Mouse (Mus musculus) brown adipose tissue, adult 24 weeks (tissue): Measurements from ENCODE around the gene Cspg5. TPM values are rescaled to one million over a fixed set of nuclear protein-coding genes. Genes with fewer than 3 reads are reported as not detected.

Experiments
- H3K27ac ChIP-seq: fragments of 200-500 bp; replicated peaks from 2 replicates; pipeline ENCODE4 v1.5.1; 2012; ENCODE audit warnings: low read depth, mild to moderate bottlenecking, low read length
- H3K4me1 ChIP-seq: fragments of 200-500 bp; 2 replicates; pipeline ENCODE4 v1.6.1; 2012; ENCODE audit warnings: low read length, mixed read lengths; ENCODE audit not compliant: control insufficient read depth, insufficient read depth, insufficient read length
- H3K4me3 ChIP-seq: fragments of 200-500 bp; 2 replicates; pipeline ENCODE4 v1.5.1; 2012; ENCODE audit warnings: low read depth, mild to moderate bottlenecking, low read length, moderate library complexity; ENCODE audit not compliant: insufficient read depth
- polyA plus RNA-seq: library from polyadenylated mRNA; stranded (reverse); fragments of >200 nt; gene quantifications from 2 replicates; pipeline ENCODE4 v1.2.4, GENCODE M21; 2012; ENCODE audit not compliant: missing spikeins, insufficient read depth, insufficient read length

Cspg5 gene
- polyA plus RNA-seq, 1 experiment: 1.1 TPM

DNA sequence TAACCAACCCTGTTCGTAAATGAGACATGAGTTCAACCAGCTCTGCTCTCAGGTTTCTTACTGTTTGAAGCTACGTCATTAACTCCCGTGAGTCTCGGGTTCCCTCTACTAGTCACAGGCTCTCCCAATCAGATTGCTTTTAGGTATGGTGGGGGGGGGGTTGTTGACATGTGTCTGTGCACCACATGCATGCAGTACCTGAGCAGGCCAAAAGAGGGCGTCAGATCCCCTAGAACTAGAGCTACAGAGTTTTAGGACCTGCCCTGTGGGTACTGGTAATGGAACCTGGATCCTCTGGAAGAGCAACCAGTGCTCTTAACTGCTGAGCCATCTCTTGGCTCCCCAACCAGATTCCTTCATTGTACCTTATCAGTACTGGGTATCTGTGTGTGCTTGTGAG lies 32.3 kb downstream of the Cspg5 start:
- no peak overlapping the region for H3K4me3 ChIP-seq

DNA sequence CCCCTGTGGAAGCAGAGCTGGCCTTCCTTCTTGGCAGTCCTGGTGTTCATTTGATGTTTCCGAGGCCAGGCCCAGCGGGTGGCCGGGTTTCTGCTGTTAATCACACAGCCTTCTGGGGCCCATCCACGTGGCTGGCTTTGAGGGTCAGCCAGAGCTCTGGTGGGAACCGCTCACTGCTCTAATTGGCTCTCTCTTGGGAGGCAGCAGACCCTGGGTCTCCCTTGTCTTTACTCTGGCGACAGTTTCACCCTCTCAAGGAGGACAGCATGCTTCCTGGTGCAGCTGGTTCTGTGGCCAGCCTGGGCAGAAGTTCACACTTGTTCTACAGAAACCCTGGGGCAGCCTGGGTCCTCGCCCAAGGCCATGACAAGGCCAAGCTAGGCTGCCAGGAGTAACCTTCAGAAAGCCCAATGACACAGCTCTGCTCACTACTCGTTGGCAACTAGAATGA lies 33.9 kb downstream of the Cspg5 start:
- Histone ChIP-seq H3K27ac (peak overlapping the region; percentile 70), H3K4me1 (peaks cover 2% of the 10 kb centered on the region), H3K4me3 (no peak overlapping the region)

More for the DNA sequence above, 32.3 kb downstream of the Cspg5 start:
- Histone ChIP-seq H3K27ac (no peak overlapping the region), H3K4me1 (no peaks in the 10 kb centered on the region; the same call in none of the 2 replicates)

DNA sequence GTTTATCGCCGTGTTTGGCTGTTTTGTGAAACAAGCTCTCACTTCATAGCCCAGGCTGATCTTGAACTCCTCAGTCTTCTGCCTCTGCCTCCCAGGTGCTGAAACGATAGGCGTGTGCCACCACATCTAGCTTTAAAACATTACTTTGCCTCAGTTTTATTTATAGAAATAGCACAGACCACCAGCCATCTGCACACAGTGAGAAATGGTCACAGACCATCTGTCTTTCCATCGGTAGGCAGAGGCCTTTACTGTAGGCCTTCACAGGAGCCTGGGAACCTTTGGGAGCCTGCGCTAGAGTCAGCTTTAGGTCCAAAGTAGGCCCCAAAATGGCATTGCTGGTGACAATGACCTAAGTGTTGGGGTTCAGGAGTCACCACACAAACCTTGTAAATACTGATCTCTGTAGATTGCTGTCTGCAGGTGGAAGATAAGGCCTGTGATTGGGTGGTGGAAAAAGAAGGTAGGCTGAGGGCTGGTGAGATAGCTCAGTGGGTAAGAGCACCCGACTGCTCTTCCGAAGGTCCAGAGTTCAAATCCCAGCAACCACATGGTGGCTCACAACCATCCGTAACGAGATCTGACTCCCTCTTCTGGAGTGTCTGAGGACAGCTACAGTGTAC lies 40.6 kb downstream of the Cspg5 start:
- H3K4me3 ChIP-seq: no peak overlapping the region
- H3K27ac ChIP-seq: no peak overlapping the region
- H3K4me1 ChIP-seq: peaks cover 2% of the 10 kb centered on the region; the same call in 1 of the 2 replicates

DNA sequence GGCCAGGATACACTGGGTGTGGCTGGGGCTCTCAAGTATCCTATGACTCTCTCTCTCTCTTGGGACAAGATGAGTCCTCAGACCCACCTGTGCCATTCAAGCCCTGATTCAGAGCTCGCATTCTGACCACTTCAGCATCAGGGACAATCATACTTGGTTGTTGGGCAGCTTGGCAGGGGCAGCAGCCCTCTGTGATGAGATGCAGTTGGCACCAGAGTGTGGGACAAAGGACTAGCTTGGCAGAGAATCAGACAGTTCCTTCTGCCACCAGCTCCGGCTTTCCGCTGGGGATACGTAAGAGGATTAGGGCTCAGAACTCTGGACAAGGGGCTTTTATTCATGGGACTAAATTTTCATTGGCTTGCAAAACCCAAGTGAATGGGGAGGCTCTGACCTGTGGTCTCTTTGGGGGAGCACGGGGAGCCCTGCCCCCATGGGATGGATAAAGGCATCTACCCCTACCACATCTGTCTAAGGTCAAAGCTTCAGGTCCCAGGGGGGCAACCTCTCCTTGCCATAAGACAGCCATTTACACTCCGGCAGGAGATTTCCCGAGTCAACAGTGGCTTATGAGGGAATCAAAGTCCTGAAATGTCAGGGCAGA lies 43.8 kb downstream of the Cspg5 start:
- Histone ChIP-seq H3K4me1 (no peaks in the 10 kb centered on the region), H3K27ac (no peak overlapping the region), H3K4me3 (no peak overlapping the region)

DNA sequence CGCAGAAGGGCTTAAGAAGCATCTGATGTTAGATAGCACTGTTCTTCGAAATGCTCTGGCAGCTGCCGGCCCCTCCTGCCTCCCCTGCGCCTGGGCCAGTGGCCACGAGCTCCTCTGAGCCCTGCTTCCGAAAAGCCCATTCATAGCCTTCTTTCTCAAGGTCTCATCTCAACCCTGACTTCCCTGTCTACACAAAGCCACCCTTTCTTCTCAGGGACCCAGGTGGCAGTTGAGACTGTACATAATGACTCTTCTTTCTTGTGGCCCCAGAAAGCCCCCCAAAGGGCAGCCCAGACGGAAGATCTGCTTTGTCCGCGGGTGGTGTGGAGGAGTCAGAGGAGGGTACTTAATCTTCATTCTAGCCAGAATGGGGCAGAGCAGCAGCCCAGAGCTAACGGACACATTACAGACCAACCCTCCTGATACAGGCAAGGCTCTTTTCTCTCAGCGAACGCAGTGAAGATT lies 49.7 kb downstream of the Cspg5 start:
- no peak overlapping the region for H3K27ac ChIP-seq
- no peak overlapping the region for H3K4me3 ChIP-seq
- no peaks in the 10 kb centered on the region for H3K4me1 ChIP-seq

DNA sequence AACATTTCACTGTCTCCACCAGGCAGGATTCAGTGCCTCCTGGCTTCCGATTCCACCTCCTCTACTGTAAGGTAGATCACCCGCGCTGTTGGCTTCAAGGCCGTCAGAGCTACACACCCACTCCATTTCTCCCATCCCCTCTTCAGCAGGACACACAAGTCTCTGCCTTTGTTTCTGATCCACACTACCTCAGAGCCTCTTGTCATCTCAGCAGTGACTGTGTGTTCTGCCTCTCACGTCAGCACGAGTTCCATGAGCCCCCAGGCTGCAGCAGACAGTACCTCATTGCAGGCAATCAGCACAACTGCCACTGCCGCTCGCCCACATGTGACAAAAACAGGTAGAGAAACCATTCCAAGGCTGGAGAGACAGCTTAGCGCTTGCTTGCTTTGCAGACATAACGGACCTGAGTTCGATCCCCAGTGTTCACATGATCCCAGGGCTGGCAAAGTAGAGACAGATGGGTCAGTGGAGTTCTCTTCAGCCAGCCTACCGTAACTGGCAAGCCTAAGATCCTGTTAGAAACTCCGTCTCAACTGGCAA lies 50.4 kb downstream of the Cspg5 start:
- no peak overlapping the region for H3K27ac ChIP-seq
- H3K4me3 ChIP-seq: no peak overlapping the region
- no peaks in the 10 kb centered on the region for H3K4me1 ChIP-seq

DNA sequence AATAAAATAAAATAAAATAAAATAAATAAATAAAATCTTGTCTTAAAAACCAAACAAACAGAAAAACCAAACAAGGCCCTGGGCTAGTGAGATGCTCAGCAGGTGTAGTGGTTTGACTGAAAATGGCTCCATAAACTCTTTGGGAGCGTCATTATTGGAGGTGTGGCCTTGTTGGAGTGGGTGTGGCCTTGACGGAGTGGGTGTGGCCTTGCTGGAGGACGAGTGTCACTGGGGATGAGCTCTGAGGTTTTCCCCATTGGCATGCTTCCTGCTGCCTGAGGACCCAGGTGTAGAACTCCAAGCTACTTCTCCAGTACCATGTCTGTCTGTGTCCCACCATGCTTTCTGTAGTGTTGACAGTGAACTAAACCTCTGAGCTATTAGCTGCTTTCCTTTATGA lies 51.2 kb downstream of the Cspg5 start:
- Histone ChIP-seq H3K4me3 (no peak overlapping the region), H3K27ac (no peak overlapping the region), H3K4me1 (no peaks in the 10 kb centered on the region)

DNA sequence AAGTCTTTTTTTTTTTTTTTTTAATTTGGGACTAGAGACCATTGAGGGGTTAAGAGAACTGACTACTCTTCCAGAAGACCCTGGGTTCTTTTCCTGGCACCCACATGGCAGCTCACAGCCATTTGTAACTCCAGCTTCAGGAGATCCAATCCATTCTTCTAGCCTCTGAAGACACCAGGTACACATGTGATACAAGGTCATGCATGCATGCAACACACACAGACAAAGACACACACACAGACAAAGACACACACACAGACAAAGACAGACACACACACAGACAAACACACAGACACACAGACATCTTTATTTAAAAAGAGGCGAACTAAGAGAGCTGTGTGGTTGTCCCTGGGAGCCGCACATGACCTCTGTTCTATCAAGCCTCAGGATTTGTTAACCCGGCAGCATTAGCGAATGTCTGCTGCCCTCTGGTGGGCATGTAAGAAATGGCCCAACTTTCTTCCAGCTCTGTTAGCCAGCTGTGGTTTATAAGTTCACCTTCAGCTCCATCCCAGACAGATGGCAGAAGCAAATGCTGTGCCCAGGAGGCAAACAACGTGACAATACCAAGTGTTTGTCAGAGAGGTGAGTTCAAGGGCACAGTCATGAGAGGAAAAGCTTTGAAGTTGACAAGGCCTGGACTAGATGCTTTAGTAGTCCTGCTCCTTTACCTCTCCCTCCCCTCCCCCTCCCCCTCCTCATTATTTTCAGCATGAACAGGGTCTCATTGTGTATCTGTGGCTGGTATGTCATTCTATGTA lies 53.5 kb downstream of the Cspg5 start:
- Histone ChIP-seq H3K27ac (no peak overlapping the region), H3K4me1 (no peaks in the 10 kb centered on the region), H3K4me3 (no peak overlapping the region)

DNA sequence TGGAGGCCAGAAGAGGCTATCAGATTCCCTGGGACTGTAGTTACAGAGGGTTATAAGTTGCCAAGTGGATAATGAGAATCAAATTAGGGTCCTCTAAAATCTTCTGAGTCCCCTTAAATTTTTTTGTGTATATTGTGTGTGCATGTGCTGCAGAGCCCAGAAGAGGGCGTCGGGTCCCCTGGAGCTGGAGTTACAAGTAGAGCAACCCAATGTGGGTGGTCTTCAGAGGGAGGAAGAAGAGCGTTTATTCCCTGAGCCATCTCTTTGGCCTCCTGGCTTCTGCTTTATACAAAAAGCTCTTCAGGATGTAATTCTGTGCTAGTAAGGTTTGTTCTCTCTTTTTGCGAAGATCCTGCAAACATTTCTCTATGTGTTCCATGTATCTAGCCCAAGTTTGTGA lies 60.9 kb downstream of the Cspg5 start:
- Histone ChIP-seq H3K4me3 (peak overlapping the region; percentile 90), H3K27ac (peak overlapping the region; percentile 36), H3K4me1 (peaks cover 2% of the 10 kb centered on the region; the same call in 1 of the 2 replicates)

DNA sequence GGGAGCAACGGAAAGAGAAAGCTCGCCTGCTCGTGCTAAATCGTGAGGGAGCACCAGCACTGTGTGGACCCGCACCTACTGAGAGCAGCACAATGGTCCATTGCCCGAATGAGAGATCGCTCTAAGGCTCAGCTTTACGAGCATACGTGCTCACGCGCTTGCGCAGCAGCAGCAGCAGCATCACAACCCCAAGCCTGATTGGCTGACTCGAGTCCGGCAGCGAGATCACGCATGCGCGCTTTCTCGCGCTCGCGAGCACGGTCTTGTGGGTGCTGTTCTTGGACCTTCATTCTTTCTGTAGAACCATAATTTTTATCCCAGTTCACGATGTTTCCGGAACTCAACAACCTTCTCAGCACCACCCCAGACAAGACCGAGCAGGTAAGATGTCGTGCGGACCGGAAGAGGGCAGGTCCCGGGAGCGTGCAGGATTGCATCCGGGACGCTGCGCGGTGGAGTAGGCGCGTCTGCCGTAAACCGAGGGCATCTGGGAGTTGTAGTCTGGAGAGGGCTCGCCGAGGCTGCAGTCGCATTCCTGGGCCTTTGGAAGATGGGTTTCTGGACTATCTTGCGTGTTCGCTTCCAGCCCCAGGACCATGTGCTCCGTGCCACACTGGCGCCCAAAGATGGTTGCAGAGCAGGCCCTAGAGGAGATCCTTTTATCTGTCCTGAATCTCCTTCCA lies 61.5 kb downstream of the Cspg5 start, which contains the start of gene Elp6:
Gene Elp6 (plus strand): TSS at position 205 of the 683 bp plus-strand sequence.
- peaks cover 2% of the 10 kb centered on the region; the same call in 1 of the 2 replicates for H3K4me1 ChIP-seq
- H3K27ac ChIP-seq: peak within 1 kb of the TSS; percentile 89
- H3K4me3 ChIP-seq: peak within 1 kb of the TSS; percentile 90

DNA sequence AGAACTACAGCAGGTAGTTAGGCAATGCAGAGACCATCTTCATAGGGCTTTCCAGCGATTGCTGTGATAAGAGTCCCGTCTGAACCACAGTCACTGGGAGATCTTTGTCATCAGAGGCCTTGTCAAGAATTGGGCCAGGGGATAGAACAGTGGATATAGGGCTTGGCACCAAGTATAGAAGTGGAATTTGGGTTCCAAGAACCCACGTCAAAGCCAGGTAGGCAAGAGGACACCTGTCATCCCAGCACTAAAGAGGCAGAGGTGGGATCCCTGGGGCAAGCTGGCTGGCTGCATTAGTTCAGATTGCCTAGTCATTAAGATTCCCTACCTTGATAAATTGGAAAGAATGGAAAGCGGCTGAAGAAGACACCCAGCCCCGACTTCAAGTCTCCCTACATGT lies 62.8 kb downstream of the Cspg5 start:
- H3K4me3 ChIP-seq: 0 out of 2 replicates have a peak overlapping the region, but pooled peaks have one; percentile 9
- H3K27ac ChIP-seq: no peak overlapping the region; the same call in 1 of the 2 replicates
- H3K4me1 ChIP-seq: peaks cover 2% of the 10 kb centered on the region; the same call in 1 of the 2 replicates

Other genes with a start within 250 kb of the Cspg5 start
- 11.5 and 18.0 TPM in 2 replicates for gene Smarcc1, start 126.1 kb upstream of the Cspg5 start, polyA plus RNA-seq
- 32.4 and 35.7 TPM in 2 replicates for gene Dhx30, start 126.0 kb upstream of the Cspg5 start, polyA plus RNA-seq
- gene Elp6, start 61.4 kb downstream of the Cspg5 start, polyA plus RNA-seq: 4.9 and 6.4 TPM in 2 replicates
- 14.6 and 18.7 TPM in 2 replicates for gene Scap, start 89.5 kb downstream of the Cspg5 start, polyA plus RNA-seq
- 5.9 and 7.8 TPM in 2 replicates for gene Ptpn23, start 164.4 kb downstream of the Cspg5 start, polyA plus RNA-seq
- not detected in 2 replicates for gene Ngp, start 176.0 kb downstream of the Cspg5 start, polyA plus RNA-seq
- 5.5 and 6.3 TPM in 2 replicates for gene Klhl18, start 232.9 kb downstream of the Cspg5 start, polyA plus RNA-seq
- gene Kif9, start 233.2 kb downstream of the Cspg5 start, polyA plus RNA-seq: 0.40 and 0.54 TPM in 2 replicates